Mouse (Mus musculus): ENCODE results near the gene Pank4. TPM values are rescaled to one million over a fixed set of nuclear protein-coding genes. Genes with fewer than 3 reads are reported as not detected.

Pank4 gene
- polyA plus RNA-seq, 1 experiment: 21.0 TPM

- H3K79me2 ChIP-seq (ENCODE audit: control insufficient read depth, insufficient read depth): no peaks in the 10 kb centered on the region
- no peaks in the 10 kb centered on the region for H3K36me3 ChIP-seq (ENCODE audit: control insufficient read depth, insufficient read depth)
- TF ChIP-seq TCF12 (IDR thresholded peaks at IDR 0.05; ENCODE audit: insufficient read depth, poor library complexity, severe bottlenecking) (no peak), POLR2A (IDR thresholded peaks at IDR 0.05; ENCODE audit: insufficient read length, low read depth) (no peak), POLR2AphosphoS2 (IDR thresholded peaks at IDR 0.05; ENCODE audit: insufficient read length, low read depth) (no peak), CEBPB (IDR thresholded peaks at IDR 0.05; ENCODE audit: insufficient read depth, poor library complexity, severe bottlenecking) (no peak), USF1 (IDR thresholded peaks at IDR 0.05; ENCODE audit: low read depth) (no peak), REST (IDR thresholded peaks at IDR 0.05; ENCODE audit: insufficient read depth, insufficient read length) (no peak), SRF (IDR thresholded peaks at IDR 0.05; ENCODE audit: control insufficient read depth, insufficient read length, low read depth) (no peak)
- no peak overlapping the region for H3K4me3 ChIP-seq
- H3ac ChIP-seq (ENCODE audit: control insufficient read depth, insufficient read length): no peak overlapping the region
- no peak overlapping the region for H3K4me2 ChIP-seq (ENCODE audit: low read depth)
- peaks cover 50% of the 10 kb centered on the region for H3K27me3 ChIP-seq (ENCODE audit: control insufficient read depth, insufficient read depth, insufficient read length)
Measured at GRCm38 (mm10) chr4:155024170-155025010, 60.5 kb downstream of the Pank4 start.

Other genes starting within 250 kb of the Pank4 start
- not detected for gene Ttc34, start 126.7 kb upstream of the Pank4 start, polyA plus RNA-seq (2012; fragmentation: generic; extraction: Trizol)
- 0.52 TPM for gene Mmel1, start 94.5 kb upstream of the Pank4 start, polyA plus RNA-seq (2012; fragmentation: generic; extraction: Trizol)
- 5.7 TPM for gene Fam213b, start 65.0 kb upstream of the Pank4 start, polyA plus RNA-seq (2012; fragmentation: generic; extraction: Trizol)
- 0.43 TPM for gene Tnfrsf14, start 35.6 kb upstream of the Pank4 start, polyA plus RNA-seq (2012; fragmentation: generic; extraction: Trizol)
- not detected for gene Hes5, start 3.2 kb upstream of the Pank4 start, polyA plus RNA-seq (2012; fragmentation: generic; extraction: Trizol)
- 0.06 TPM for gene Plch2, start 92.7 kb downstream of the Pank4 start, polyA plus RNA-seq (2012; fragmentation: generic; extraction: Trizol)
- gene Pex10, start 102.9 kb downstream of the Pank4 start, polyA plus RNA-seq (2012; fragmentation: generic; extraction: Trizol): 12.4 TPM
- 117 TPM for gene Rer1, start 122.3 kb downstream of the Pank4 start, polyA plus RNA-seq (2012; fragmentation: generic; extraction: Trizol)
- 2.6 TPM for gene Morn1, start 122.5 kb downstream of the Pank4 start, polyA plus RNA-seq (2012; fragmentation: generic; extraction: Trizol)